Mouse (Mus musculus) myocyte (in vitro differentiated cells): ENCODE data around the gene Tpra1. TPM values are rescaled to one million over a fixed set of nuclear protein-coding genes. Genes with fewer than 3 reads are reported as not detected.

Experiments
- H3K27me3 ChIP-seq: one replicate; pipeline ENCODE4 v1.6.1; 2011; ENCODE audit not compliant: control insufficient read depth, insufficient read depth, insufficient read length
- H3K36me3 ChIP-seq: one replicate; pipeline ENCODE4 v1.6.1; 2011; ENCODE audit not compliant: control insufficient read depth, insufficient read depth
- H3K4me2 ChIP-seq: one replicate; pipeline ENCODE4 v1.6.1; 2011; ENCODE audit warnings: low read depth, control low read depth
- H3K4me3 ChIP-seq: one replicate; pipeline ENCODE4 v1.5.1; 2011; ENCODE audit warnings: mild to moderate bottlenecking, control low read depth, moderate library complexity
- H3K79me2 ChIP-seq: one replicate; pipeline ENCODE4 v1.6.1; 2011; ENCODE audit not compliant: control insufficient read depth, insufficient read depth
- H3ac ChIP-seq: one replicate; pipeline ENCODE4 v1.6.1; 2011; ENCODE audit not compliant: control insufficient read depth, insufficient read length
- CEBPB ChIP-seq: IDR thresholded peaks from 2 replicates; pipeline ENCODE4 v1.6.1; 2011; ENCODE audit warnings: mild to moderate bottlenecking, moderate library complexity; ENCODE audit not compliant: poor library complexity, insufficient read depth, severe bottlenecking
- E2F4 ChIP-seq: IDR thresholded peaks from one replicate; pipeline ENCODE4 v1.6.1; 2011; ENCODE audit warnings: mild to moderate bottlenecking, control low read depth, moderate library complexity; ENCODE audit not compliant: insufficient read depth
- MAX ChIP-seq: IDR thresholded peaks from one replicate; pipeline ENCODE4 v1.6.1; 2011; ENCODE audit warnings: low read depth, mild to moderate bottlenecking, control low read depth
- MYOD1 ChIP-seq, 3 experiments: IDR thresholded peaks; one replicate each; pipeline ENCODE4 v1.6.1; 2011; ENCODE audit warnings: control low read depth in 2 of 3, low read depth in 2 of 3, mild to moderate bottlenecking in 2 of 3, moderate library complexity in 1 of 3; ENCODE audit not compliant: insufficient read length in 2 of 3, control insufficient read depth in 1 of 3
- MYOG ChIP-seq, 3 experiments: IDR thresholded peaks; one replicate each; pipeline ENCODE4 v1.6.1; 2011; ENCODE audit warnings: control low read depth in 2 of 3, low read depth in 2 of 3, mild to moderate bottlenecking in 2 of 3; ENCODE audit not compliant: insufficient read length in 2 of 3, control insufficient read depth in 1 of 3, insufficient read depth in 1 of 3
- POLR2A ChIP-seq: IDR thresholded peaks from one replicate; pipeline ENCODE4 v1.6.1; 2011; ENCODE audit warnings: low read depth, mild to moderate bottlenecking, control low read depth, moderate library complexity; ENCODE audit not compliant: insufficient read length
- POLR2AphosphoS2 ChIP-seq: IDR thresholded peaks from one replicate; pipeline ENCODE4 v1.6.1; 2011; ENCODE audit warnings: low read depth, control low read depth; ENCODE audit not compliant: insufficient read length
- REST ChIP-seq: IDR thresholded peaks from one replicate; pipeline ENCODE4 v1.6.1; 2011; ENCODE audit warnings: mild to moderate bottlenecking, control low read depth, moderate library complexity; ENCODE audit not compliant: insufficient read depth, insufficient read length
- SRF ChIP-seq: IDR thresholded peaks from one replicate; pipeline ENCODE4 v1.6.1; 2011; ENCODE audit warnings: low read depth; ENCODE audit not compliant: control insufficient read depth, insufficient read length
- TCF12 ChIP-seq: IDR thresholded peaks from one replicate; pipeline ENCODE4 v1.6.1; 2011; ENCODE audit warnings: mild to moderate bottlenecking, control low read depth; ENCODE audit not compliant: poor library complexity, insufficient read depth, severe bottlenecking
- TCF3 ChIP-seq: IDR thresholded peaks from one replicate; pipeline ENCODE4 v1.6.1; 2011; ENCODE audit warnings: low read depth, control low read depth; ENCODE audit not compliant: insufficient read length
- USF1 ChIP-seq: IDR thresholded peaks from one replicate; pipeline ENCODE4 v1.6.1; 2011; ENCODE audit warnings: low read depth, mild to moderate bottlenecking, control low read depth, moderate library complexity
- polyA plus RNA-seq: library from polyadenylated mRNA; unstranded; fragments of >200 nt; fragmentation: generic; extraction: Trizol; gene quantifications from one replicate; pipeline ENCODE4 v1.2.1, GENCODE M21; 2012; ENCODE audit warnings: missing spikeins

The Tpra1 gene
- polyA plus RNA-seq, 1 experiment: 27.3 TPM

- no peak overlapping the region for H3ac ChIP-seq
- no peaks in the 10 kb centered on the region for H3K79me2 ChIP-seq
- no peak overlapping the region for H3K4me2 ChIP-seq
- TF ChIP-seq MAX (no peak), REST (no peak), USF1 (no peak), MYOD1 (IDR thresholded peaks at IDR 0.05; ENCODE audit: control insufficient read depth in 1 of 3, insufficient read length in 2 of 3, low read depth in 2 of 3) (no peak)
- no peak overlapping the region for H3K4me3 ChIP-seq
- H3K36me3 ChIP-seq: peaks cover 7% of the 10 kb centered on the region
- no peaks in the 10 kb centered on the region for H3K27me3 ChIP-seq
Measured at GRCm38 (mm10) chr6:88889410-88890042, 12.5 kb upstream of the Tpra1 start.

GRCm38 (mm10) chr6:88890832-88891231, 11.2 kb upstream of the Tpra1 start:
- Histone ChIP-seq H3K27me3 (no peaks in the 10 kb centered on the region), H3ac (no peak overlapping the region), H3K4me2 (no peak overlapping the region), H3K4me3 (no peak overlapping the region), H3K79me2 (no peaks in the 10 kb centered on the region), H3K36me3 (peaks cover 7% of the 10 kb centered on the region)
- TF ChIP-seq REST: no peak

GRCm38 (mm10) chr6:88893559-88893958, 8.5 kb upstream of the Tpra1 start:
- Histone ChIP-seq H3K4me3 (no peak overlapping the region), H3K4me2 (no peak overlapping the region), H3K27me3 (no peaks in the 10 kb centered on the region), H3K79me2 (no peaks in the 10 kb centered on the region), H3ac (no peak overlapping the region), H3K36me3 (peaks cover 3% of the 10 kb centered on the region)
- TF ChIP-seq E2F4 (no peak), MYOG (IDR thresholded peaks at IDR 0.05; ENCODE audit: control insufficient read depth in 1 of 3, insufficient read depth in 1 of 3, insufficient read length in 2 of 3, low read depth in 2 of 3) (no peak), POLR2AphosphoS2 (no peak), MYOD1 (IDR thresholded peaks at IDR 0.05; ENCODE audit: control insufficient read depth in 1 of 3, insufficient read length in 2 of 3, low read depth in 2 of 3) (no peak), REST (no peak)

- no peak overlapping the region for H3K4me3 ChIP-seq
- no peaks in the 10 kb centered on the region for H3K27me3 ChIP-seq
- TF ChIP-seq POLR2A (no peak), TCF12 (no peak), E2F4 (no peak), MAX (no peak), USF1 (no peak), SRF (no peak), MYOG (IDR thresholded peaks at IDR 0.05; ENCODE audit: control insufficient read depth in 1 of 3, insufficient read depth in 1 of 3, insufficient read length in 2 of 3, low read depth in 2 of 3) (no peak), MYOD1 (IDR thresholded peaks at IDR 0.05; ENCODE audit: control insufficient read depth in 1 of 3, insufficient read length in 2 of 3, low read depth in 2 of 3) (no peak), POLR2AphosphoS2 (no peak)
- no peak overlapping the region for H3K4me2 ChIP-seq
- no peaks in the 10 kb centered on the region for H3K36me3 ChIP-seq
- H3K79me2 ChIP-seq: no peaks in the 10 kb centered on the region
- no peak overlapping the region for H3ac ChIP-seq
Measured at GRCm38 (mm10) chr6:88895943-88896342, 6.1 kb upstream of the Tpra1 start.

GRCm38 (mm10) chr6:88897246-88897645, 4.8 kb upstream of the Tpra1 start:
- H3K27me3 ChIP-seq: no peaks in the 10 kb centered on the region
- no peaks in the 10 kb centered on the region for H3K36me3 ChIP-seq
- H3K4me2 ChIP-seq: peak overlapping the region; percentile 89
- H3K79me2 ChIP-seq: no peaks in the 10 kb centered on the region
- H3ac ChIP-seq: no peak overlapping the region
- peak overlapping the region; percentile 58 for H3K4me3 ChIP-seq
- TF ChIP-seq MYOG (IDR thresholded peaks at IDR 0.05; ENCODE audit: control insufficient read depth in 1 of 3, insufficient read depth in 1 of 3, insufficient read length in 2 of 3, low read depth in 2 of 3) (no peak), SRF (no peak)

- Histone ChIP-seq H3K36me3 (no peaks in the 10 kb centered on the region), H3K27me3 (no peaks in the 10 kb centered on the region), H3ac (peak within 1 kb of the TSS; percentile 48), H3K4me3 (peak within 1 kb of the TSS; percentile 58), H3K79me2 (peaks cover 6% of the 10 kb centered on the region), H3K4me2 (peak within 1 kb of the TSS; percentile 89)
- TF ChIP-seq MYOD1 (IDR thresholded peaks at IDR 0.05; ENCODE audit: control insufficient read depth in 1 of 3, insufficient read length in 2 of 3, low read depth in 2 of 3) (peak in 2 of 3 experiments; percentile 70 to 85), POLR2AphosphoS2 (peak; percentile 21), CEBPB (no peak), MYOG (IDR thresholded peaks at IDR 0.05; ENCODE audit: control insufficient read depth in 1 of 3, insufficient read depth in 1 of 3, insufficient read length in 2 of 3, low read depth in 2 of 3) (peak in 1 of 3 experiments; percentile 76), POLR2A (peak; percentile 61), REST (no peak), TCF12 (no peak), MAX (no peak), USF1 (peak; percentile 96), SRF (peak; percentile 39), E2F4 (peak; percentile 64), TCF3 (no peak)
Measured at GRCm38 (mm10) chr6:88898534-88899048, 3.5 kb upstream of the Tpra1 start, which contains the start of gene Mcm2. Gene Mcm2, minus strand, starts transcription at chr6:88898780.
